Mouse (Mus musculus): ENCODE results near the gene Nrros. TPM values are rescaled to one million over a fixed set of nuclear protein-coding genes. Genes with fewer than 3 reads are reported as not detected.

Nrros gene
- polyA plus RNA-seq, 1 experiment = 157 TPM

DNA sequence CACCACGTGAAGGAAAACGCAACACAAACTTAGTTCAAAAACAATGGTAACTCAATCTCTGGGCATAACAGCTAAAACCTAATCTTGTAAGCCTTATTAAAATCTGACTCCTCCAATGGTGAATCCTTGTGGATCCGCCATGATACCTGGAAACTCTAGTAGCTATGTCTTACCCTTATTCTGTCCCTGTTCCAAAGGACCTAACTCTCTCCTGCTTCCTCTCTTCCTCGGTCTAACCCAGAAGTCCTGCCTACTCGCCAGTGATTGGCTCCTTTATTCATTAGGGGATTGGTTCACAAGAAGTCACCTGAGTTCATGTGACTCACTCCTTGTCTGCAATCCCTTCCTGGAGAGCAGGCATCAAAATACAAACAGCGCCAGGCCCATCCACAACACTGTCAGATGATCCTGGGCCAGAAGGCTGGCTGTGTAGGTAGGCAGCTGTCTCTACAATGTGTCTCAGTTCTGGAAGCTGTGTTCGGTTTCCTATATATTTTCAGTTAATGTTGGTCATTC lies 29.5 kb downstream of the Nrros start:
- Histone ChIP-seq H3K27ac (ENCODE audit: control insufficient read depth, insufficient read depth, low read length) (no peak overlapping the region), H3K36me3 (ENCODE audit: control insufficient read depth, insufficient read depth, low read length) (no peaks in the 10 kb centered on the region), H3K4me1 (replicated peaks; ENCODE audit: control insufficient read depth, insufficient read depth, low read length) (peaks cover under 1% of the 10 kb centered on the region; the same call in 1 of the 2 replicates), H3K27me3 (ENCODE audit: control insufficient read depth, insufficient read depth, low read length) (no peaks in the 10 kb centered on the region), H3K4me3 (ENCODE audit: control insufficient read depth, insufficient read depth, low read length) (no peak overlapping the region)
- 96% methylated on average over 7 of the region's 7 CpGs for WGBS
- TF ChIP-seq CTCF (IDR thresholded peaks at IDR 0.05; ENCODE audit: borderline replicate concordance, control insufficient read depth, extremely low read depth, insufficient read depth, low read length, poor library complexity) (no peak), POLR2A (IDR thresholded peaks at IDR 0.05; ENCODE audit: control insufficient read depth, extremely low read depth, insufficient read depth, low read length, poor library complexity) (no peak)
- DNase-seq = no peak

DNA sequence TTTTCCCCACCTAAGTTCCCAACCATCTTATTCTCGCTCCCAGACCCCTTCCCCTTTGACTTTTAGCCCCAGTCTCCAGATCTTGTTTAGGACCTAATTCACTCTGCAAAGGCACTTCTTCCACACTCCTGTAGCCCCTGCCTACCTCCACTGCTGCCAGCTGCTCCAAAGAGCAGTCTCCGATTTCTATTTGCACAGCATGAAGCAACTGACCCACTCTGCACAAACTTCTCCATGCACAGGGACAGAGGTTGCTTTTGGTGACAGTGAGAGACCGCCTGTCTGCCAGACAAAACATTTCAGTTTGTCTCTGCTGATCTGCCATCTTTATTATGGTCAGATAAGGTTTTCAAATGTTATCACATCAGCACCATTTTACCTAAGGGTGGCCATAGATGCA lies 32.2 kb downstream of the Nrros start:
- 95% methylated on average over 3 of the region's 3 CpGs for WGBS
- Histone ChIP-seq H3K4me3 (ENCODE audit: control insufficient read depth, insufficient read depth, low read length) (no peak overlapping the region), H3K4me1 (replicated peaks; ENCODE audit: control insufficient read depth, insufficient read depth, low read length) (peaks cover 17% of the 10 kb centered on the region), H3K27ac (ENCODE audit: control insufficient read depth, insufficient read depth, low read length) (no peak overlapping the region), H3K36me3 (ENCODE audit: control insufficient read depth, insufficient read depth, low read length) (no peaks in the 10 kb centered on the region), H3K27me3 (ENCODE audit: control insufficient read depth, insufficient read depth, low read length) (no peaks in the 10 kb centered on the region)
- DNase-seq = no peak
- TF ChIP-seq POLR2A (IDR thresholded peaks at IDR 0.05; ENCODE audit: control insufficient read depth, extremely low read depth, insufficient read depth, low read length, poor library complexity) (no peak), CTCF (IDR thresholded peaks at IDR 0.05; ENCODE audit: borderline replicate concordance, control insufficient read depth, extremely low read depth, insufficient read depth, low read length, poor library complexity) (no peak)

GRCm38 (mm10) chr16:32130190-32130826 lies 35.1 kb downstream of the Nrros start:
- Histone ChIP-seq H3K4me3 (ENCODE audit: control insufficient read depth, insufficient read depth, low read length) (peak overlapping the region; percentile 63), H3K4me1 (replicated peaks; ENCODE audit: control insufficient read depth, insufficient read depth, low read length) (peaks cover 21% of the 10 kb centered on the region), H3K27ac (ENCODE audit: control insufficient read depth, insufficient read depth, low read length) (peak overlapping the region; percentile 90), H3K27me3 (ENCODE audit: control insufficient read depth, insufficient read depth, low read length) (no peaks in the 10 kb centered on the region), H3K36me3 (ENCODE audit: control insufficient read depth, insufficient read depth, low read length) (no peaks in the 10 kb centered on the region)
- no peak for TF ChIP-seq CTCF (IDR thresholded peaks at IDR 0.05; ENCODE audit: borderline replicate concordance, control insufficient read depth, extremely low read depth, insufficient read depth, low read length, poor library complexity)
- peak; percentile 74 for TF ChIP-seq POLR2A (IDR thresholded peaks at IDR 0.05; ENCODE audit: control insufficient read depth, extremely low read depth, insufficient read depth, low read length, poor library complexity)
- 10% methylated on average over 16 of the region's 16 CpGs for WGBS
- DNase-seq = peak; percentile 78

DNA sequence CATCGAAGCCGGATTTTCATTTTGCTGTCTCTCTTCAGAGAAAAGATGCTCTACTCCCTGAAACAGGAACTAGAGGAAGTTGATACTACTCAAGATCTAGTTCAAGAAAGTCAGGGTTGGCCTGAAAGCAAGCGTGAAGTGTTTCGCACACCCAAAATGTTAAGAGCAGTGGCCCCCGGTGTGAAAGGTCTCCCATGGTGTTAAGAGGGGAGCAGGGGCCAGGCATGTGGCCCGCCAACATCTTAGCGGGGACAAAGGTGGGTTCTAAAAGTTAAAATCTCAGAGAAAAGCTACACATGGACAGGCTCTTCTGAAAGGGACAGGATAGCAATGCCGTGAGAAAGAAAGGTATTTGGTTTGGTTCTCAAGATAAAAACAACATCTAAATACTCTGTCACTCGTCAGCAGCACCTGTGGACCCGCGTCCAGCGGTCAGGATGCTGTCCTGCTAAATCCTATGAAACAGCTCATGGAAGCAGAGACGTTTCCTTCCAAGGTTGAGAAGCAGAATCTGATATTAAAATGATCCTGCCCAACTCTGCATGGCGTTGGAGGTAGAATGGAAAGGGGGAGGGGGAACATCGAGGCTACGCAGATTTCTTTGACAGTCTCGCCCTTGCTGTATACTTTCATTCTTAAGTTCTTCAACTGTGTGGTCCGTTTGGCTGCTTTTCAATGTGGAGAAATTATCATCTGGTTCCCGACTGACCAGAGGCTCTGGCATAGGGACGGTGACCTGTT lies 35.8 kb downstream of the Nrros start:
- H3K4me3 ChIP-seq (ENCODE audit: control insufficient read depth, insufficient read depth, low read length) = peak overlapping the region; percentile 63
- peak overlapping the region; percentile 90 for H3K27ac ChIP-seq (ENCODE audit: control insufficient read depth, insufficient read depth, low read length)
- DNase-seq = no peak
- TF ChIP-seq POLR2A (IDR thresholded peaks at IDR 0.05; ENCODE audit: control insufficient read depth, extremely low read depth, insufficient read depth, low read length, poor library complexity) (no peak), CTCF (IDR thresholded peaks at IDR 0.05; ENCODE audit: borderline replicate concordance, control insufficient read depth, extremely low read depth, insufficient read depth, low read length, poor library complexity) (no peak)
- no peaks in the 10 kb centered on the region for H3K27me3 ChIP-seq (ENCODE audit: control insufficient read depth, insufficient read depth, low read length)
- 15% methylated on average over 20 of the region's 20 CpGs for WGBS
- H3K4me1 ChIP-seq (replicated peaks; ENCODE audit: control insufficient read depth, insufficient read depth, low read length) = peaks cover 21% of the 10 kb centered on the region
- no peaks in the 10 kb centered on the region for H3K36me3 ChIP-seq (ENCODE audit: control insufficient read depth, insufficient read depth, low read length)

GRCm38 (mm10) chr16:32127046-32127445 lies 38.3 kb downstream of the Nrros start:
- H3K4me1 ChIP-seq (replicated peaks; ENCODE audit: control insufficient read depth, insufficient read depth, low read length) = peaks cover 21% of the 10 kb centered on the region
- no peak overlapping the region for H3K27ac ChIP-seq (ENCODE audit: control insufficient read depth, insufficient read depth, low read length)
- no peak for DNase-seq
- H3K36me3 ChIP-seq (ENCODE audit: control insufficient read depth, insufficient read depth, low read length) = no peaks in the 10 kb centered on the region
- H3K27me3 ChIP-seq (ENCODE audit: control insufficient read depth, insufficient read depth, low read length) = no peaks in the 10 kb centered on the region
- TF ChIP-seq POLR2A (IDR thresholded peaks at IDR 0.05; ENCODE audit: control insufficient read depth, extremely low read depth, insufficient read depth, low read length, poor library complexity) (no peak), CTCF (IDR thresholded peaks at IDR 0.05; ENCODE audit: borderline replicate concordance, control insufficient read depth, extremely low read depth, insufficient read depth, low read length, poor library complexity) (no peak)
- H3K4me3 ChIP-seq (ENCODE audit: control insufficient read depth, insufficient read depth, low read length) = no peak overlapping the region
- WGBS = 66% methylated on average over 4 of the region's 4 CpGs

DNA sequence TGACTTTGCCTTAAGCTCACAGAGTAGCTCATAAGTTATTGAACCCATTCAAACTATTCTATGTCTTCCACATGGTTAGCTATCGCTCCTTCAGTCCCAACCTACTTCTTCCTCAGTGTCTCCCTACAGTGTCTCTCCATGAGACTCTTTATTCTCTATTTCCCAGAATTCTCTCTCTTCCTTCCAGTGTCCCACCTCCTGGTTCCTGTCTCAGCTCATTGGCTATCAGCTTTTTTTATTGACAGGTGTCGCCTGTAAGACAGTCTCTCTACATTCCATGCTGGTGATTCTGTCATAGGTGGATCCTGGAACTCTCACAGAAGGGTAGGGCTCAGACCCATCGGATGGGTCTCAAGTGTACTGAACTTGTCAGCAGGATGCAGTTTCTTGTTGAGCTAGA lies 40.0 kb downstream of the Nrros start:
- Histone ChIP-seq H3K27me3 (ENCODE audit: control insufficient read depth, insufficient read depth, low read length) (no peaks in the 10 kb centered on the region), H3K4me1 (replicated peaks; ENCODE audit: control insufficient read depth, insufficient read depth, low read length) (peaks cover 16% of the 10 kb centered on the region), H3K4me3 (ENCODE audit: control insufficient read depth, insufficient read depth, low read length) (no peak overlapping the region), H3K27ac (ENCODE audit: control insufficient read depth, insufficient read depth, low read length) (no peak overlapping the region), H3K36me3 (ENCODE audit: control insufficient read depth, insufficient read depth, low read length) (no peaks in the 10 kb centered on the region)
- TF ChIP-seq POLR2A (IDR thresholded peaks at IDR 0.05; ENCODE audit: control insufficient read depth, extremely low read depth, insufficient read depth, low read length, poor library complexity) (no peak), CTCF (IDR thresholded peaks at IDR 0.05; ENCODE audit: borderline replicate concordance, control insufficient read depth, extremely low read depth, insufficient read depth, low read length, poor library complexity) (no peak)
- DNase-seq = no peak
- 96% methylated on average over 3 of the region's 3 CpGs for WGBS

Measured in thymus, adult 2 months (tissue).